Mouse (Mus musculus) layer of hippocampus, adult 18-20 months (tissue): Measurements from ENCODE around the gene Baiap2l1. TPM values are rescaled to one million over a fixed set of nuclear protein-coding genes. Genes with fewer than 3 reads are reported as not detected.

Experiments used
- DNase-seq, 2 experiments: peaks; one replicate each; pipeline ENCODE4 v3.0.0; 2022; ENCODE audit warnings: low spot score in 2 of 2
- total RNA-seq, 2 experiments: library from RNA; stranded (reverse); gene quantifications; 2 replicates each; pipeline ENCODE4 v1.2.3; 2021

Gene Baiap2l1
- total RNA-seq, 2 experiments from 2014 or later, result 0.46 to 0.87 TPM

GRCm38 (mm10) chr5:144232531-144232930, 125.4 kb downstream of the Baiap2l1 start:
- no peak for DNase-seq

GRCm38 (mm10) chr5:144231410-144231809, 126.5 kb downstream of the Baiap2l1 start:
- no peak for DNase-seq

GRCm38 (mm10) chr5:144230216-144230615, 127.7 kb downstream of the Baiap2l1 start:
- DNase-seq, result no peak

- no peak for DNase-seq
Observed at GRCm38 (mm10) chr5:144226220-144226619, 131.7 kb downstream of the Baiap2l1 start.

- peak in 1 of 2 experiments; percentile 43 for DNase-seq
Observed at GRCm38 (mm10) chr5:144223899-144224816, 133.8 kb downstream of the Baiap2l1 start.

- DNase-seq, result peak; percentile 94 to 97
Observed at GRCm38 (mm10) chr5:144223503-144223862, 134.4 kb downstream of the Baiap2l1 start, which contains the start of gene Tecpr1. TSS of gene Tecpr1 (minus strand) at chr5:144223615.

GRCm38 (mm10) chr5:144222811-144223502, 135.0 kb downstream of the Baiap2l1 start:
- DNase-seq, result peak in 1 of 2 experiments; percentile 31

- DNase-seq, result no peak
Observed at GRCm38 (mm10) chr5:144221305-144221704, 136.6 kb downstream of the Baiap2l1 start.

- no peak for DNase-seq
Observed at GRCm38 (mm10) chr5:144219936-144220335, 138.0 kb downstream of the Baiap2l1 start.

- peak; percentile 32 to 48 for DNase-seq
Observed at GRCm38 (mm10) chr5:144219306-144219705, 138.6 kb downstream of the Baiap2l1 start.

GRCm38 (mm10) chr5:144218061-144218460, 139.9 kb downstream of the Baiap2l1 start:
- DNase-seq, result no peak

- no peak for DNase-seq
Observed at GRCm38 (mm10) chr5:144215992-144216391, 141.9 kb downstream of the Baiap2l1 start.

Other genes with a start within 250 kb of the Baiap2l1 start
- under 1 TPM in 1 of 2 experiments, not detected in 1; 0.17 TPM for gene Bhlha15, start 167.8 kb downstream of the Baiap2l1 start, total RNA-seq
- 100 to 1,000 TPM in 1 of 2 experiments, 10 to 100 TPM in 1; 97.3 to 113 TPM for gene Tecpr1, start 134.5 kb downstream of the Baiap2l1 start, total RNA-seq
- 10 to 100 TPM; 73.7 to 74.0 TPM for gene Bri3, start 113.7 kb downstream of the Baiap2l1 start, total RNA-seq
- gene Nptx2, start 187.8 kb upstream of the Baiap2l1 start, total RNA-seq, result 10 to 100 TPM; 40.4 to 46.3 TPM